Mouse (Mus musculus): ENCODE data around the gene Dnah2.

The Dnah2 gene

GRCm38 (mm10) chr11:69422842-69423241 lies 126.1 kb downstream of the Dnah2 start:
- no peak for TF ChIP-seq GATA4 (IDR thresholded peaks at IDR 0.05; ENCODE audit: insufficient replicate concordance, low read length)

- TF ChIP-seq GATA4 (IDR thresholded peaks at IDR 0.05; ENCODE audit: insufficient replicate concordance, low read length) = no peak
These were observed 127.6 kb downstream of the Dnah2 start for GRCm38 (mm10) chr11:69421131-69421977.

- TF ChIP-seq GATA4 (IDR thresholded peaks at IDR 0.05; ENCODE audit: insufficient replicate concordance, low read length) = no peak
These were observed 128.3 kb downstream of the Dnah2 start for GRCm38 (mm10) chr11:69420554-69421000.

DNA sequence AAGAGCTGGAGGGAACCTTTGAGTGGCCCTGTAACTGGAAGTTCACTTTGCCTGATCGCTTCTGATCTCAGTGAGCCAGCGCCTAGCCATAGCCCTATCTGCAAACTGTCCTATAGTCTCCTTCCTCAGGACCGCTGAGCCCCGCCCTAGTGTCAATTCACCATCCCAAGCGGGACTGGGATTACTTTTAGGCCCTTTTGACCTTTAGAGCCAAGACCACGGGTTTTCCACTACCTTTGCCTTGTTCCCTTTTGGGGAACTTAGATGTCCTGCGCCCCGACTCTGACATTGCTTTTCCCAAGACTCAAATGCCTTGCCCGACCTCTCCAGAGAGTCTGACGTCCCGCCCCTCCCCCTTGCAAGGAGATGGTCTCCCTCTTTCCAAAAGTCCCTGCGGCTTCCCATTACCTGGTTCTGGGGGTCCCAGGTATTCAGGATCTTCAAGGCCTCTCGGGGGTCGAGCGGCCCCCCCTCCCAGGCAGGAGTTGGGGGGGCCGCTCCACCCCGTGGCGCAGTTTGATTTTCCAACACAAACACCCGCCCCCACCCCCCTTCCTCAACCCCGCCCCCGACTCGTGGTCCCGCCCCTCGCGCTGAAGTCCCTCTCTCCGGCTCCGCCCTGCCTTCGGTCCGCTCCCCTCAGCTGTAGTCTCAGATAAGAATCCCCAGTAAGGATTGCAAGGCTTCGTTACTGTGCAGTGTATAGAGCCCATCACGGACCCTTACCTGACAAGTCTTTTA lies 128.9 kb downstream of the Dnah2 start:
- TF ChIP-seq GATA4 (IDR thresholded peaks at IDR 0.05; ENCODE audit: insufficient replicate concordance, low read length) = no peak

- TF ChIP-seq GATA4 (IDR thresholded peaks at IDR 0.05; ENCODE audit: insufficient replicate concordance, low read length) = no peak
These were observed 129.5 kb downstream of the Dnah2 start for GRCm38 (mm10) chr11:69419443-69419812.

DNA sequence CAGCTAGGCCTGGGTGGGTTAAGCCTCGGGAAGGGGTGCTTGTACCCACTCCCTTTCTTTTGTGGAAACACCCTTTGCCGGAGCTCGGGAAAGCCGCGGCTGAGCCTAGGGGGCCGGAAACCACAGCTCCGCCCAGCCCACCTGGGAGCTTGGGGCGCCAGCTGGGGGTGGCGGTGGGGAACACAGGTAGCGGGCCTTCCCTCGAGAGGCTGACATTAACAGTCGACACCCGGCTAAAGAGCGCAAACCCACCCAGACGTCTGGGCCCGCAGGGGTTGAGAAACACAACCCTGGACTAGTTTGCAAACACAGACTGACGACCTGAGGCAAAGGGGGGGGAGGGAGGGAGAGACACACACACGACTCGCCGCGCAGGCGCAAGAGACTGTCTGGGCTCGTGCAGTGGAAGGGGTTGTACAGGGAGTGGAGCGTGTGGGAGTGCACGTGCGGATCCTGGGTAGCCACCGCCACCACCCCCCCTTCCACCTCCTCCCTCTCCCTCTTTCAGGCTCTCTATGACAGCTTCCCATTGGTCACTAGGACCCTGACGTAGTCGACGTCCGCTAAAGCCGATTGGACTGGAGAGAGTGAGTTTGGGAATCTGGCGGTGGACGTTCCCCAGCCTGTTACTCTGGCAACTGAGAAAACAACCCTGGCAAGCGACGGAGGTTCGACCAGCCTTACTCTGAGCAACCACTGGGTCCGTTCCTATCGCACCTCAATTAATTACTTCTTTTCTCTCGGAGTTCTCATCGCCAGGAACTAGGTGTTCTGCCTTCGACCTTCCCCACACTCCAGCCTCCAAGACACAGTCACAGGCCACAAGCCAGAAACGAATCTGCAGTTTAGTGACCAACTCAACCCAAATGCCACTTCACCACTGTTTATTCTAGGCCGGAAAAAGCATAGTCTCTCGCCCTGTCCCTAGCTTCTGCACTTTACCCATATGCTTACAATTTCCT lies 130.1 kb downstream of the Dnah2 start:
- no peak for TF ChIP-seq GATA4 (IDR thresholded peaks at IDR 0.05; ENCODE audit: insufficient replicate concordance, low read length)

GRCm38 (mm10) chr11:69417449-69418384 lies 131.2 kb downstream of the Dnah2 start:
- TF ChIP-seq GATA4 (IDR thresholded peaks at IDR 0.05; ENCODE audit: insufficient replicate concordance, low read length) = peak; percentile 84; the same call in 1 of the 2 replicates

- no peak for TF ChIP-seq GATA4 (IDR thresholded peaks at IDR 0.05; ENCODE audit: insufficient replicate concordance, low read length)
These were observed 131.9 kb downstream of the Dnah2 start for GRCm38 (mm10) chr11:69416921-69417448.

- no peak for TF ChIP-seq GATA4 (IDR thresholded peaks at IDR 0.05; ENCODE audit: insufficient replicate concordance, low read length)
These were observed 132.4 kb downstream of the Dnah2 start for GRCm38 (mm10) chr11:69416509-69416908.

DNA sequence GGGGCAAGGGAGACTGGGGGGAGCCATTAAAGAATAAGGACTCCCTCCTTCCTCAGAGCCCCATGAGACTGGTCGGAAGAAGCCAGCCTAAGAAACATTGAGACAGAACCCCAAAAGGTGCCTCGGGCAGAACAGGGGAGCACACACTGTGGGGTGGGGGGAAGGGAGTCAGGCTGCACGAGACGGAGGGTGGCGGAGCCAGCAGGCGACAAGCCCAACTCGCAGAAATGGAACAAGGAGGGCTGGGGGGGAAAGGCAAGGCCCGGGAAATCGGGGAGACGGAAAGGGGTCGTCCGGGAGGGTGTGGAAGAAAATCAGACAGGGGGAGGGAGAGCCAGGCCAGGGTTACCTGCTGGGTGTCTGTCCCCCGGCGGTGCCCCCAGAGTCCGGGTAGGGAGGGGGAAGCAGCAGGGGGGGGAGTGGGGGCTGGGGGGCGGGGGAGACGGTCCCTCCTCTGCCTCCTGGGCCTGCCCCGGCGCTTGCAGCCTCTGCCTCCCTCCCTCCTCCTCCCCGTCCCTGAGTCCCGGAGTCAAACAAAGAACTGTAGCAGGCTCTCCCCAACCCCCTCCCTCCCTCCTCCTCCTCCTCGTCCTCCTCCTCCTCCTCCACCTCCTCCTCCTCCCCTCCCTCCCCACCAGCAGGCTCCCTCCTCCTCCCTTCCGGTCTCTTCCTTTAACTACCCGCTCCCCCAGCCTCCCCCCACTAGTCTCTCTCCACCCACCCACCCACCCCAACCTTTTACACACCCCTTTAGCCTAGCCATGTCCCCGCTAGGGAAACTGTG lies 133.1 kb downstream of the Dnah2 start:
- TF ChIP-seq GATA4 (IDR thresholded peaks at IDR 0.05; ENCODE audit: insufficient replicate concordance, low read length) = no peak

- no peak for TF ChIP-seq GATA4 (IDR thresholded peaks at IDR 0.05; ENCODE audit: insufficient replicate concordance, low read length)
These were observed 133.6 kb downstream of the Dnah2 start for GRCm38 (mm10) chr11:69415327-69415667.

- no peak for TF ChIP-seq GATA4 (IDR thresholded peaks at IDR 0.05; ENCODE audit: insufficient replicate concordance, low read length)
These were observed 134.2 kb downstream of the Dnah2 start for GRCm38 (mm10) chr11:69414421-69415326.

Measured in liver, adult (tissue).